Mouse (Mus musculus) ZHBTc4 (cell line): ENCODE results near the gene Kitl.
A peak's percentile ranks its signal among the peaks of the same experiment; 100 is the strongest.

Experiments used
- DNase-seq: peaks from one replicate; pipeline ENCODE4 v3.0.0-alpha.2; 2011; ENCODE audit warnings: low read depth, low spot score

The Kitl gene

GRCm38 (mm10) chr10:100015370-100016325 lies at the start of gene Kitl:
Gene Kitl, plus strand, starts transcription at chr10:100015630.
- peak; percentile 83 for DNase-seq

- no peak for DNase-seq
These were observed 42.6 kb upstream of the Kitl start for GRCm38 (mm10) chr10:99972866-99973265.

DNA sequence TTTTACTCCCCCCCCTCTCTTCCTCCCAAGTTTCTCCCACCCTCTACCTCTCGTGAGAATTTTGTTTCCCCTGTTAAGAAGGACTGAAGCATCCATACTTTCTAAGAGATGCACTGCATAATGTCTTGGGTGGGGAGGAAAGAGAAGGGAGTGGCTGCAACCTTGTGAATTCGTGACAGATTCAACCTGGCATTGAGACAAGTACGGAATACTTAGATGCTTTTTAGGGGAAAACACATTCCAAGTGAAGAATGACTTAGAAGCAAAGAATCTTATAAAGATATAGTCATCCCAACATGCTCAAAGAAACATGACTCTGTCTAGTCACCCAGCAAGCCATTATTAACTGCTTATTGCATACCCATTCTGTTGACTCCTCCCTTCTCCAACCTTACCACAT lies 35.3 kb upstream of the Kitl start:
- DNase-seq, result no peak

DNA sequence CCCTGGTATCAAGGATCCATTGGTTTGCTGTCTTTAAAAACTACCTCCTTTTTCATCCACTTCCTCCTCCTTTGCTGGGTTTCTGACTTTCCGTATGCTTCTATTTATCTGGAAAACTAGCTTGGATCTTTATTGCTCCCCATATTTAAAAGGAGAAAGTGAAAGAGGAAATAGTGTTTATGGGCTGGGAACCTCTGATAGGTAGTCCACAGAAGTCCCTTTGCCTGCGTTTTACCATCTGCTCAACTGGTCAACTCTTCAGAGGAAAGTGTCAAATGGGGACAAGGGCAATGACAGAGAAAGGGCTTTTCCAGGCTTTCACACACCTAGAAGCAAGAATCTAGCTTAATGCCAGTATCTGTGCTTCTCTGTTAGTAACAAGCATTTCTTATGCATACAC lies 34.5 kb upstream of the Kitl start:
- DNase-seq, result no peak

- no peak for DNase-seq
These were observed 33.5 kb upstream of the Kitl start for GRCm38 (mm10) chr10:99981887-99982286.

- no peak for DNase-seq
These were observed 28.7 kb upstream of the Kitl start for GRCm38 (mm10) chr10:99986745-99987144.

DNA sequence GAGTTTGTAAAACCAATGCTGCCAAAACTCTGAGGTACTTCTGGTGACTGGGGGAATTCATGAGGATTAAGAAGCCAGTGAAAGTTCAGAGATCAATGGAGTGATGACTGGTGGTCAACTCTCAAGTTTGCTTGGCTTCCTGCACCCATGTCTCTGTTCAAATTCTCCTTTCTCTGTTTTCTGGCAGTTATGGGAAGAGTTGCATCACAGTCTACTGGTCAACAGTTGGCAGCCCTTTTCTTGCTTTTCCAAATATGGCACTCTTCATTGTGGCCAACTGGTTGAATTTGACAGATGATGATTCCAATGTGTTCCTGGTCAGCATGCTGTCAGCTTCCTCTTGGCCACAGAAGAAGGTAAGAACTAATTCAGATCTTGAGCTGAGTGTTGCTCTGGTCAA lies 25.7 kb upstream of the Kitl start:
- no peak for DNase-seq

GRCm38 (mm10) chr10:99992121-99992520 lies 23.3 kb upstream of the Kitl start:
- DNase-seq, result no peak

DNA sequence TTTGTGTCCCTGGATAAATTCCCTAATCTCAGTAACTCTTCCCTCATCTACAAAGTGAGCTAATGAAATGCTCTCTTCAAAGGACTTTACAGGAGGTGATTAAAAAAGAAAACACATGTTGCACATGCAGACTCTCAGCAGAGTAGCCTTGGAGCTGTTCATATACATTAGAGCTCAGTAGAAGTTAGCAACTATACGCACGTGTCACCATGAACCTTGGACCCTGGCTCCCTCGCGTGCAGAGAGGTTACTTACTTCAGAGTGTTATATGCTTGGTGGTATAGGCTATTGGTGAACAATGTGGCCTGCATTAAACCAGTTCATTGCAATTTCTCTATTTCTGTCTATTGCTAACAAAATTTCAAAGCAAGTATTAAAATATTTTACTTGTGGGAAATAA lies 14.0 kb upstream of the Kitl start:
- DNase-seq, result no peak

DNA sequence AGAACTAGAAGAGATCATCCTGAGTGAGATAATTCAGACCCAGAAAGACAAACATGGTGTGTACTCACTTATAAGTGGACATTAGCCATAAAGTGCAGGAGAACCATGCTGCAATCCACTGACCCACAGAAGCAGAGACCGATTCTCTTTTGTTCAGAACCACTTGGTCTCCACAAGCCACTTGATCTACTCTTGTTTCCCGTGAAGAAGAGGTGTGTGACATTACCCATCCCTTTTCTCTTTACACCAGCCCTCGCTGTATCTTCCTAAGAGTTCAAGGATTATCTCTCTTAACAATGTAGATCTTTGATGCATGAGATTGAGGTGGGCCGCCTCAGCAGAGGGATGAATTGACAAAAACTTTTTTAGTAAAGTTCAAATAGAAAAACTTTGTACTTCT lies 11.6 kb upstream of the Kitl start:
- no peak for DNase-seq

DNA sequence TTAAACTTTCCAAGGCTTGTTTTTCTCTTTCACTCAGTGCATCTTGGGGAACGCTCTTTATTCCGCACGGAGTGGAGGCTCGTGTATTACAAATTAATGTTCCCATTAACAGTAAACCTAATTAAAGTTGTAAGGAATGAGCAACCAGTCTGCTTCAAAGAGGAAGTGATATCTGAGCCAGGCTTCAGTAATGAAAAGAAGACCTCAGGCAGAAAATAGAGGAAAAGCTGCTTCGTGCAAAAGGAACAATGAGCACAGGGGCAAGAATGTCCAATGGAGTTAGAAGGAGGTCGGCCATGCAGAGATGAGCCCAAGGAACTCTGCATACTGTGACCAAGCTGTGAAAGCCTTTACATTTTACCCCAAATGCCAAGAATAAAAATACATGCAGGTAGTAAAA lies 5.7 kb upstream of the Kitl start:
- DNase-seq, result no peak

DNA sequence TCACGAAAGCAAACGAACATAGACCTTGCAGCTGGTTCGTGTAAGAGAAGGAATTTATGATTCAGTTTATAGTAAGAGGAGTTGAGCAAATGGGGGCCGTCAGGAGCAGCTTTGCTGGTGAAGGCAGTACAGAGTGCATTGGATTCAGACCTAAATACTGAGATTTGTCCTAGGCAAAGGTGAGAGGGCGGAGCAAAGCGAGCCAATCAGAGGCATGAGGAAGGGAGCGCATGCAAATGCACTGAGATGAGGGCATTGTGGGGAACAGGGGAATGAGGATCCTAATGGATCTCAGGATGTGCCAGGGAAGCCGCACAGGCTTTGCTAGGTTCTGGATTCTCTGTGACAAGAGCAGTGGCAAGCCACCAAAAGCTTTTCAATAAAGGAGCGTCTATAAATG lies 5.1 kb upstream of the Kitl start:
- DNase-seq, result peak; percentile 17

GRCm38 (mm10) chr10:100014096-100014495 lies 1.3 kb upstream of the Kitl start:
- no peak for DNase-seq

- DNase-seq, result peak; percentile 68
These were observed 888 bp downstream of the Kitl start for GRCm38 (mm10) chr10:100016326-100016709.

DNA sequence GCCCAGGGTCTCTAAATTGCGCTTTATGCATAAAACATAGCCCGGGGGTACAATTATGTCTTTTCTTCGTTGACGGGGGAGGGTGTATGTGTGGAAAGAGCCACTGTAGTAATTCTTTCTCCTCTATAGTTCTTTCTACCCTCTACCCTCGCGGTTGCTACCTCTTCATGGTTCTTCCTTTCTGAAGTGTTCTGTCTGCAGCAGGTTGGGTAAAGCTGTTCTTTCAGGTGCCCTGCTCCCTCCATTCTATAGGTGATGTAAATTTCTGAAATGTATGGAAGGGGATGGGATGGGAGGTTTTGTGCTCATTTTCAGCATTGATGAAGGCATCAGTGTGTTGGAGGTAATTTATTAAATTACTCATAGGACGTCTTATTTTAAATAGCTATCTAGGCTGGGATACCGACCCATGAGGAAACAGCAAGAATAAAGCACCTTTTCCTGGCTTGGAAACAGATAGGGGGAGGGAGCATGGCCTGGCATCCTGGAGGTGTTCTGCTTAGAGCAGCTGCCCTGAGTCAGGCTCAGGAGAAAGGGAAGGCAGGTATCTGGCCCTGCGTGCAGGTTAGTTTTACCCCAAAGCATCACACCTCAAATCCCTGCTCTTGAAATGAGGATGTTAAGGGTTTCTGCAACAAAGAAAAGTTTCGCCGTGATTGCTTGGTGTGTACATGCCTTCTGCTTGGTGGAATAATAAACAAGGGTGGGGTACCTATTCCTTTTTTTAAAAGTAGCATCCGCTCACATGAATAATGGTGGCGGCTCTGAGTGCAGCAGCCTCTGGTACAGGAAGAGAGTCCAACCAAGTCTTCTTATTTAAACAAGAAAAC lies 1.7 kb downstream of the Kitl start:
- no peak for DNase-seq

- no peak for DNase-seq
These were observed 2.3 kb downstream of the Kitl start for GRCm38 (mm10) chr10:100017771-100018070.

DNA sequence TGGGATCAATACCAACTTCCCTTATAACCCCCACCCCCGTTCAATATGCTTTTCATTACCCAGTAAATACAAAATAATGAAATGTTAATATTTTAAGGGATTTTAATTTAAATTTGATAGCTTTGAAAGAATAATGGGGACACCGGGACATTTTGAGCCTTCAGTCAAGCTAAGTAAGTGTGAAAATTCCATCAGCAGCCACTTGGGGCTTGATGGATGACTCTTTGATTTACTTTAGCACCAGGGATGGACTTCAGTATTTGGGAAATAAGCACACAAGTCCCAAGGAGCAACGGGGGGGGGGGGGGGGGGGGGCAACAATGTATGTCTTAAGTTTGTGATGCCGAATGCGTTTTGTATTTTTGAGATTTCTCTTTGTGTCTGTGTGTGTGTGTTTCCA lies 3.1 kb downstream of the Kitl start:
- no peak for DNase-seq

DNA sequence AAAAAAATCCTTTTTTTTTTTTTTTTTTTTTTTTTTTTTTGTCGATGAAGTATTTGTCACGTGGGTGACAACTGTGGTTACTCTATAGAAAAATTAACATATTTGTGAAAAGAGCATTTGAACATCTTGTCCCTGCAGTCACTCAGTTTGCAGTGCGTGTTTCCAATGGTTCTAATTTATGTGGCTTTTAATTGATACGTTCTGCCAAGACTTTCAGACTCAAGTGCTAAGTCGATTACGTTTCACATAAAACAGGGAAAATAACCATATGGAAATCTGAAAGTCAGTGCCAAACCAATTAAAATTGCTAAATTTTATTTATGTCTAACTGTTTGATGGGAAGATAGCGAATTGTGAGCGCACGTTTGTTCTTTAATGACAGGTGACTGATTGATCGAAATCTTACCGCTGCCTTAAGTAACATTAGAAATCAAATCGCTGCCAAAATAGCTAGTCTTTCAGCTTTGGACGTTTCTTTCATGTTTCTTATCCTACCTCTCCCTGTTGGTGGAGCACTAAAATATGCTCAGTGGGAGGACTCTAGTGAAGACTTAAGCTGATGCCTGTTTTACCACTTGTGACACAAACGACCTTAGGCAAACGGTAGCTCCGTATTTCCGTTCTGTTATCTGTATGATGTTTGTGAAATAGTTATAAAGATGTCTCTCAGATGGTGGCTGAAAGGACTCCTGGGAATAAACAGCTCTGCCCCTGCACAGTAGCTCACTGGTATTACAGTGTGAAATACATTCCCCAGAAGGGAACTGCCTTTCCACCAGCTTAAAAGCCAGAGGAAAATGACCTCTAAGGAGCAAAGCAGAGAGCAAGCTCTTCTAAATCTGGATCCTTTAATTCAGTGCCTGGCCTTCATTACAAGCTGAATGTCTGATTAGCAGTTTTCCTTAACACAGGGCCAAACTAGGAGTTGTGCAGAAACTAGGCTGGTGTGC lies 4.1 kb downstream of the Kitl start:
- no peak for DNase-seq

GRCm38 (mm10) chr10:100022090-100022834 lies 6.8 kb downstream of the Kitl start:
- peak; percentile 45 for DNase-seq

- DNase-seq, result no peak
These were observed 7.3 kb downstream of the Kitl start for GRCm38 (mm10) chr10:100022835-100023093.

GRCm38 (mm10) chr10:100025665-100026064 lies 10.2 kb downstream of the Kitl start:
- no peak for DNase-seq
